Mouse (Mus musculus) CH12F3 (cell line): ENCODE data around the gene Gm13306.
"Not testable (repeated sequence)": the region's sequence is repeated elsewhere in the genome, so short reads cannot be mapped to it uniquely, and the experiment has no call there.

ENCODE experiments used
- in situ Hi-C: fragments of 300-500 bp; cut with MboI; formaldehyde crosslinking; loops from 2 replicates; pipeline ENCODE4 v1.14.3; 2020; ENCODE audit warnings: low sequenced_read_pairs

Gene Gm13306

DNA sequence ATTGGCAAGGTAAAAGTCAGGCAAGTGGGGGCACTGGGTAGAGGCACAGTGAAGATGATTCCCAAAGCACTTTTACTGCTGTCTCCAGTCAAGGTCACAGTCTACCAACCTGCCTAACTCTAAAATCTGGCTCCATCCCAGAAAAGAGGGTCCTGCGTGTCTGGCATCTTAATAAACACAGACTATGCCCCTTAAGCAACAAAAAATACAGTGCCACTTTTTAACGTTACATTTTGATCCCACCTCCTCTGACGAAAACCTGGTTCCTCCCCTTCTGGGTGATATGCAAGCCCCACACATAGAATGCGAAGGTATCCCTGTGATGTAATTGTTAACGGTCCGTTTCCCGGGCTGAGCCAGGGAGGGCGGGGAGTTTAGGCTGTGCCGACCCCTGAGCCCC, at the start of gene Gm13306:
TSS of gene Gm13306 (plus strand) at position 301 of the 400 bp plus-strand sequence.
- in situ Hi-C loops: not testable (repeated sequence)

DNA sequence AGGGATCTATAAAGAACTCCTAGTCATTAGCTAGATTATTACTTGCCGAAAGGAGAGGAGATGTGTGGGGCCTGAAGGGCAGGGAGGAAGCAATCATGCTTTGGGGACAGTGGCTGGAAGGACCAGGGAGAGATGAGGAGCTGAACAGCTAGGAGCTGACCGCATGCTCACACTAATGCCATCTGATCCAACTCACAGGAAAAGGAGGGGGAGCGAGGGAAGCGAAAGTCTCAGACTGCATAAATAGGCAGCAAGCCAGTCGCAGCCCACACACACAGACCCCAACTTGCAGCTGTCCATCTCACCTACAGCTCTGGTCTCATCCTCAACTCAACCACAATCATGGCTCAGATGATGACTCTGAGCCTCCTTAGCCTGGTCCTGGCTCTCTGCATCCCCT, 38.7 kb upstream of the Gm13306 start, which contains the start of gene Gm13304:
TSS of gene Gm13304 (plus strand) at position 301 of the 400 bp plus-strand sequence.
- in situ Hi-C loops: not testable (repeated sequence)

DNA sequence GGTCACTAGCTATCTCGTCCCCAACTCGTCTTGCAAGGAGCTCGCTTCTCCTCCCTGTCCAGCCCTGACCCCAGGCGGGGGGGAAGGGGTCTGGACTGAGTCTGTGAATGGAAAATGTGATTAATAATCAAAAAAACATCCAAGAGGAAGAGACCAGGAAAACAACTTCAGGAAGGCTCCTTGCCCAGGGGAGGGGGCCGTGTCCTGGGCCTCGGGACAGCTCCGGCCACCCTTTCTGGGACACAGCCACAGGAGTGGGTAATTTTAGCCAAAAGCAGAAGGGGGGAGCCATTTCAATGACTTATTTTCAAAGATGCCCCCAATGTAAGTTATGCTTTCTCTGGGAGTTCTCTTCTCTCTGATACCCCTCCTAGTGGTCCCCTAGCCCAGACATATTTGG, 15.3 kb downstream of the Gm13306 start, which contains the start of gene Gm13305:
TSS of gene Gm13305 (minus strand) at position 101 of the 400 bp plus-strand sequence.
- in situ Hi-C loops: not testable (repeated sequence)

DNA sequence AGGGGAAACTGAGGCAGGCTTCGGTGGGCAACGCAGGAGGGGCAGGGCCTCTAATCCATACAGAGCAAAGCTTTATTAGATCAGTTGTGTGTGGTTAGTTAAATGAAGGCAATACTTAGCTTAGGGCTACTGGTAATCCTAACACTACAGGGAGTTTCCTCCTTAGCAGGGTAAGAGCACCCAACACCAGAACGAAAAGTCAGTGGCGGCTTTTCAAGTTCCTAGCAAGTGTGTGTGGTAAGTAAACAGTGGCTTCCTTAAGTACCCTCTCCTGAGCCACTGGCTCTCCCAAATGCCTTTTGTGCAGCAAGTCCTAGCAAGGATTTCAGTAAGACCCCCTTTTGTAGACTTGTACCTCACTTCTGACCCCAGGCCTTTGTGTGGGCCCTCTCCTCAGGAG, 25.0 kb downstream of the Gm13306 start:
- in situ Hi-C loops: not testable (repeated sequence)

- in situ Hi-C loops: not testable (repeated sequence)
Measured at GRCm38 (mm10) chr4:42183234-42184197, 30.3 kb downstream of the Gm13306 start.

DNA sequence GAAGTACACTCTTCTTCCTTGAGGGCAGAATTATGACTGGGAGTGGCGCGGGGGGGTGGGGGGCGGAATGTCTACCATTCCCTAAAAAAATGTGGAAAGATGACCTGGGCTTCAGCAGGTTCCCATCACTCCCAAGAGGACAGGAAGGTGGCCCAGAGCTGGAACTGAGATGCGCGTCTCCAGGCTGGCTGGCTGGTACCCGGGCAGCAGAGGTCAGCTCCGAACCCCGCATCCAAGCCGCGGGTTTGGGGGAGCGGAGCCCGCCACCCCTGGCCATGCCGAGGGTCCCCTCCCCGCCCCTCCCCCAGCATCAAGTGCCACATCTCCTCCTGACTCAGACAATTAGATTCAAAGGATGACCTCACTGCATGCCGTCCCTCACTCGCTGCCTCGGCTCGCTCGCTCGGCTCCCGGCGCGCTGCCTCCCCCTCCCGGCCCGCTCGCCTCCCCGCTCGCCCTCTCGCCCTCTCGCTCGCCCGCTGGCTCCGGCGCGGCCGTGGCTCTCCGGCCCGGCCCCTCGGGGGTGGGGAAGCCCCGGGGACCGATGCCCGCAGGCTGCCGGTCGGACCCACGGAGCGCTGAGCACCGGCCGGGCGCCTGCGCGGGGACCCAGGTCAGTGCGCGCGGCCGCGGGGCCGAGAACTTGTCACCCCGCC, 31.2 kb downstream of the Gm13306 start:
- in situ Hi-C loops: not testable (repeated sequence)

- in situ Hi-C loops: not testable (repeated sequence)
Measured at GRCm38 (mm10) chr4:42184980-42185372, 31.7 kb downstream of the Gm13306 start.
